Mouse (Mus musculus) small intestine, adult 2 months (tissue): ENCODE measurements around the gene Borcs8.

Experiments
- CTCF ChIP-seq: fragments of 200-500 bp; IDR thresholded peaks from 2 replicates; pipeline ENCODE4 v1.5.1; 2012; ENCODE audit warnings: low read depth, mild to moderate bottlenecking, control low read depth, inconsistent platforms, low read length, moderate library complexity, mixed read lengths; ENCODE audit not compliant: insufficient replicate concordance, insufficient read length; ENCODE audit errors: extremely low read depth
- POLR2A ChIP-seq: fragments of 200-500 bp; IDR thresholded peaks from 2 replicates; pipeline ENCODE4 v1.6.1; 2012; ENCODE audit warnings: low read depth, mild to moderate bottlenecking, control low read depth, inconsistent platforms, low read length, moderate library complexity

- no peak for TF ChIP-seq CTCF
- TF ChIP-seq POLR2A = no peak
Observed at GRCm38 (mm10) chr8:70152537-70153257, 13.4 kb downstream of the Borcs8 start.
